Mouse (Mus musculus) liver, embryonic 14.5 days (tissue): Measurements from ENCODE around the gene Spock1.

Source experiments
- CTCF ChIP-seq: IDR thresholded peaks from 2 replicates; pipeline ENCODE4 v1.5.1; 2016; ENCODE audit warnings: antibody characterized with exemption, low read depth, control low read depth
- EP300 ChIP-seq: IDR thresholded peaks from 2 replicates; pipeline ENCODE4 v1.6.1; 2016; ENCODE audit warnings: antibody characterized with exemption, low read depth

GRCm38 (mm10) chr13:57418781-57419180 is 489.4 kb downstream of the Spock1 start:
- no peak for TF ChIP-seq CTCF
- TF ChIP-seq EP300 = no peak
